Mouse (Mus musculus) ovary, postnatal 10 days (tissue): ENCODE measurements around the gene Hnrnpa2b1.
"Not testable (repeated sequence)": the region's sequence is repeated elsewhere in the genome, so short reads cannot be mapped to it uniquely, and the experiment has no call there.

ENCODE experiments used
- DNase-seq: peaks from one replicate; pipeline ENCODE4 v3.0.0; 2022; ENCODE audit warnings: low spot score

Hnrnpa2b1 gene

GRCm38 (mm10) chr6:51469715-51470310, at the start of gene Hnrnpa2b1:
Hnrnpa2b1 (minus strand) TSS chr6:51469894.
- peak; percentile 99 for DNase-seq

GRCm38 (mm10) chr6:51514860-51515259, 45.2 kb upstream of the Hnrnpa2b1 start:
- DNase-seq, result no peak

- DNase-seq, result no peak
These were observed 44.1 kb upstream of the Hnrnpa2b1 start for GRCm38 (mm10) chr6:51513745-51514144.

- no peak for DNase-seq
These were observed 41.3 kb upstream of the Hnrnpa2b1 start for GRCm38 (mm10) chr6:51510946-51511345.

GRCm38 (mm10) chr6:51510094-51510493, 40.4 kb upstream of the Hnrnpa2b1 start:
- DNase-seq, result no peak

GRCm38 (mm10) chr6:51508750-51509648, 39.3 kb upstream of the Hnrnpa2b1 start:
- peak; percentile 17 for DNase-seq

- DNase-seq, result no peak
These were observed 37.9 kb upstream of the Hnrnpa2b1 start for GRCm38 (mm10) chr6:51507556-51507955.

- DNase-seq, result no peak
These were observed 36.0 kb upstream of the Hnrnpa2b1 start for GRCm38 (mm10) chr6:51505671-51506070.

GRCm38 (mm10) chr6:51497321-51498111, 27.8 kb upstream of the Hnrnpa2b1 start:
- no peak for DNase-seq

- peak; percentile 2 for DNase-seq
These were observed 20.1 kb upstream of the Hnrnpa2b1 start for GRCm38 (mm10) chr6:51489787-51490186.

GRCm38 (mm10) chr6:51486731-51487130, 17.0 kb upstream of the Hnrnpa2b1 start:
- DNase-seq, result no peak

- DNase-seq, result no peak
These were observed 16.5 kb upstream of the Hnrnpa2b1 start for GRCm38 (mm10) chr6:51486076-51486710.

GRCm38 (mm10) chr6:51485646-51486045, 16.0 kb upstream of the Hnrnpa2b1 start:
- no peak for DNase-seq

- not testable (repeated sequence) for DNase-seq
These were observed 14.9 kb upstream of the Hnrnpa2b1 start for GRCm38 (mm10) chr6:51484556-51484955.

- DNase-seq, result no peak
These were observed 14.2 kb upstream of the Hnrnpa2b1 start for GRCm38 (mm10) chr6:51483861-51484260.

- no peak for DNase-seq
These were observed 11.9 kb upstream of the Hnrnpa2b1 start for GRCm38 (mm10) chr6:51481548-51481947.

- no peak for DNase-seq
These were observed 9.5 kb upstream of the Hnrnpa2b1 start for GRCm38 (mm10) chr6:51479136-51479731.

- DNase-seq, result no peak
These were observed 2.5 kb upstream of the Hnrnpa2b1 start for GRCm38 (mm10) chr6:51472213-51472612.

GRCm38 (mm10) chr6:51471782-51472181, 2.1 kb upstream of the Hnrnpa2b1 start:
- no peak for DNase-seq

- DNase-seq, result no peak
These were observed 1.4 kb upstream of the Hnrnpa2b1 start for GRCm38 (mm10) chr6:51471179-51471505.

GRCm38 (mm10) chr6:51470311-51471178, 851 bp upstream of the Hnrnpa2b1 start, which contains the start of gene Cbx3:
Cbx3 (plus strand) TSS chr6:51470360.
- DNase-seq, result peak; percentile 66
